Mouse (Mus musculus) hindbrain, postnatal 0 days (tissue): ENCODE measurements around the gene Lin37. TPM values are rescaled to one million over a fixed set of nuclear protein-coding genes. Genes with fewer than 3 reads are reported as not detected.

Source experiments
- ATAC-seq: fragments of 200-750 bp; cut with Nextera tagmentation; 2 replicates; pipeline ENCODE4 v1.8.0; 2017; ENCODE audit warnings: mild to moderate bottlenecking, moderate TSS enrichment, moderate library complexity
- DNase-seq: peaks from one replicate; pipeline ENCODE4 v3.0.0-alpha.2; 2015; ENCODE audit warnings: low spot score
- H3K27ac ChIP-seq: fragments of 300-500 bp; sonication (generic); 2 replicates; pipeline ENCODE4 v1.5.1; 2014; ENCODE audit warnings: mild to moderate bottlenecking
- H3K27me3 ChIP-seq: fragments of 300-500 bp; sonication (generic); 2 replicates; pipeline ENCODE4 v1.6.1; 2014; ENCODE audit warnings: low read length, mixed read lengths; ENCODE audit not compliant: insufficient read depth
- H3K36me3 ChIP-seq: fragments of 300-500 bp; sonication (generic); 2 replicates; pipeline ENCODE4 v1.6.1; 2014; ENCODE audit warnings: low read length, mixed read lengths; ENCODE audit not compliant: insufficient read depth
- H3K4me1 ChIP-seq: fragments of 300-500 bp; sonication (generic); 2 replicates; pipeline ENCODE4 v1.6.1; 2014; ENCODE audit warnings: antibody characterized with exemption, low read length, mixed read lengths; ENCODE audit not compliant: insufficient read depth
- H3K4me2 ChIP-seq: fragments of 300-500 bp; sonication (generic); 2 replicates; pipeline ENCODE4 v1.6.1; 2014; ENCODE audit warnings: low read depth, mild to moderate bottlenecking, low read length, moderate library complexity, mixed read lengths
- H3K4me3 ChIP-seq: fragments of 300-500 bp; sonication (generic); 2 replicates; pipeline ENCODE4 v1.5.1; 2014; ENCODE audit warnings: low read length
- H3K9ac ChIP-seq: fragments of 300-500 bp; sonication (generic); replicated peaks from 2 replicates; pipeline ENCODE4 v1.6.1; 2014; ENCODE audit warnings: mild to moderate bottlenecking, low read length, moderate library complexity, mixed read lengths
- H3K9me3 ChIP-seq: fragments of 300-500 bp; sonication (generic); 2 replicates; pipeline ENCODE4 v1.6.1; 2016; ENCODE audit warnings: low read length, mixed read lengths
- CTCF ChIP-seq: IDR thresholded peaks from 2 replicates; pipeline ENCODE4 v1.5.1; 2016; ENCODE audit warnings: antibody characterized with exemption, control low read depth, low read depth
- WGBS: fragments of 180-500 bp; shearing (Covaris S2); extraction: QIAGEN DNeasy Blood & Tissue Kit; methylation state at CpG from one replicate; pipeline ENCODE4 v1.1.7; 2014; 5-methylcytosine and 5-hydroxymethylcytosine counted together
- polyA plus RNA-seq: library from polyadenylated mRNA; unstranded; fragments of >200 nt; fragmentation: Nextera tagmentation; extraction: Ambion mirVana; gene quantifications from 2 replicates; pipeline ENCODE4 v1.2.1, GENCODE M21; 2015
- total RNA-seq: library from RNA; depleted of rRNA; stranded (reverse); fragments of >200 nt; gene quantifications from 2 replicates; pipeline ENCODE4 v1.2.3, GENCODE M21; 2014; rRNA removed

Gene Lin37
- total RNA-seq: 14.3 and 21.0 TPM in 2 replicates
- 45.0 and 48.0 TPM in 2 replicates for polyA plus RNA-seq

GRCm38 (mm10) chr7:30559443-30559954, at the start of gene Lin37:
Gene Lin37 (minus strand): TSS chr7:30559838.
- DNase-seq (peak; percentile 99), ATAC-seq (peak; percentile 90)

GRCm38 (mm10) chr7:30608476-30608875, 48.8 kb upstream of the Lin37 start:
- WGBS: 55% methylated on average over 14 of the region's 16 CpGs
- H3K4me3 ChIP-seq: no peak overlapping the region
- H3K9me3 ChIP-seq: no peaks in the 10 kb centered on the region
- H3K4me1 ChIP-seq: no peaks in the 10 kb centered on the region
- H3K27me3 ChIP-seq: no peaks in the 10 kb centered on the region
- no peak overlapping the region for H3K27ac ChIP-seq
- H3K36me3 ChIP-seq: no peaks in the 10 kb centered on the region
- ATAC-seq (no peak), DNase-seq (no peak)
- TF ChIP-seq CTCF: no peak
- H3K9ac ChIP-seq: no peak overlapping the region; the same call in 1 of the 2 replicates
- H3K4me2 ChIP-seq: no peak overlapping the region

More at GRCm38 (mm10) chr7:30559443-30559954, at the start of gene Lin37:
- Histone ChIP-seq H3K4me2 (peak within 1 kb of the TSS; percentile 99), H3K4me3 (peak within 1 kb of the TSS; percentile 60), H3K9ac (peak within 1 kb of the TSS; percentile 64), H3K4me1 (peaks cover 10% of the 10 kb centered on the region), H3K36me3 (peaks cover 19% of the 10 kb centered on the region), H3K27me3 (no peaks in the 10 kb centered on the region), H3K9me3 (no peaks in the 10 kb centered on the region), H3K27ac (peak within 1 kb of the TSS; percentile 71)
- no peak for TF ChIP-seq CTCF
- under 1% methylated on average over 20 of the region's 20 CpGs for WGBS

- peak; percentile 67 for TF ChIP-seq CTCF
- whole genome bisulfite sequencing: 27% methylated on average over 8 of the region's 8 CpGs
- DNase-seq: peak; percentile 66
- Histone ChIP-seq H3K9ac (no peak overlapping the region; the same call in 1 of the 2 replicates), H3K4me2 (no peak overlapping the region), H3K27ac (no peak overlapping the region), H3K4me1 (no peaks in the 10 kb centered on the region), H3K9me3 (no peaks in the 10 kb centered on the region), H3K4me3 (no peak overlapping the region), H3K36me3 (no peaks in the 10 kb centered on the region), H3K27me3 (no peaks in the 10 kb centered on the region)
- peak; percentile 56; the same call in 1 of the 2 replicates for ATAC-seq
These were observed 48.2 kb upstream of the Lin37 start for GRCm38 (mm10) chr7:30607706-30608309.

- ATAC-seq (no peak), DNase-seq (no peak)
- Histone ChIP-seq H3K4me3 (no peak overlapping the region), H3K9ac (no peak overlapping the region), H3K9me3 (no peaks in the 10 kb centered on the region), H3K27ac (no peak overlapping the region), H3K36me3 (no peaks in the 10 kb centered on the region), H3K27me3 (no peaks in the 10 kb centered on the region), H3K4me1 (no peaks in the 10 kb centered on the region), H3K4me2 (no peak overlapping the region)
- TF ChIP-seq CTCF: no peak
- 90% methylated on average over 8 of the region's 8 CpGs for WGBS
These were observed 45.3 kb upstream of the Lin37 start for GRCm38 (mm10) chr7:30604944-30605343.

DNA sequence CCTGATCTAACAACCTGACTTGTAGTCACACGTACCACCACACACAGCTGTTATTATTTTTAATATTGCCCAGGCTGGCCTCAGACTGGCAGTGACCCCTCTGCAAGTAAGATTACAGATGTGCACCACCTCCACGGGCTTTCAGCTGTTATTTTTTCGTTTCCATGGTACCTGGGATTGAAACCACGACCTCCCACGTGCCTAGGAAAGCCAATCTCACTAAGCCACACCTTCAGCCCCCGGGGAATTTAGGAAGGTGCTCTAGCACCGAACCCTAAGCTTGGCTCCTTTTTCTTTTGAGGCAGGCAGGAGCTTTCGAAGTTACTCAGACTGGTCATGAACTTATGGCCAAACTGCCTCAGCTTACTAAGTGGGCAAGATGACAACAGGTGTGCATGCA, 44.8 kb upstream of the Lin37 start:
- H3K27me3 ChIP-seq: no peaks in the 10 kb centered on the region
- no peak overlapping the region for H3K9ac ChIP-seq
- ATAC-seq (no peak), DNase-seq (no peak)
- no peak for TF ChIP-seq CTCF
- H3K36me3 ChIP-seq: no peaks in the 10 kb centered on the region
- WGBS: 66% methylated on average over 8 of the region's 8 CpGs
- H3K4me1 ChIP-seq: no peaks in the 10 kb centered on the region; the same call in 1 of the 2 replicates
- H3K4me2 ChIP-seq: no peak overlapping the region
- H3K4me3 ChIP-seq: no peak overlapping the region
- H3K27ac ChIP-seq: no peak overlapping the region
- H3K9me3 ChIP-seq: no peaks in the 10 kb centered on the region

DNA sequence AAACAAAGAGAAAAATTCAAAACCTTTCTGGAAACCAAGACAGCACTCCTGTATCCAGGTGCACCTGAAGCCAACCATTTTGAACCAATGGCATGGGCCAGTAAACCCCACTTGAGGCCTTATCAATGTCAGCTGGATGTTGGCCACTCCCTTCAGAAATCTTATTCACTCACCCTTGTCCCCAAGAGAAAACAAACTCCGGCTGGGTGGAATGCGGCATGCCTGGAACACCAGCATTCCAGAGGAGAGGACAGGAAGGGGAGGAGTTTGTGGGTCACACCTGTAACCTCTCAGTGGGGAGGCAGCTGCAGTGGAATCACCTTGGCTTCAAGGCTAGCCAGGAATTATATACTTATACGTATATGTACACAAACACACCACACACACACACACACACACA, 42.9 kb upstream of the Lin37 start:
- Histone ChIP-seq H3K4me2 (no peak overlapping the region), H3K4me3 (no peak overlapping the region), H3K36me3 (no peaks in the 10 kb centered on the region), H3K27me3 (no peaks in the 10 kb centered on the region), H3K9me3 (no peaks in the 10 kb centered on the region), H3K9ac (no peak overlapping the region), H3K27ac (no peak overlapping the region), H3K4me1 (no peaks in the 10 kb centered on the region; the same call in 1 of the 2 replicates)
- ATAC-seq (no peak), DNase-seq (no peak)
- 44% methylated on average over 3 of the region's 3 CpGs for WGBS
- no peak for TF ChIP-seq CTCF

DNA sequence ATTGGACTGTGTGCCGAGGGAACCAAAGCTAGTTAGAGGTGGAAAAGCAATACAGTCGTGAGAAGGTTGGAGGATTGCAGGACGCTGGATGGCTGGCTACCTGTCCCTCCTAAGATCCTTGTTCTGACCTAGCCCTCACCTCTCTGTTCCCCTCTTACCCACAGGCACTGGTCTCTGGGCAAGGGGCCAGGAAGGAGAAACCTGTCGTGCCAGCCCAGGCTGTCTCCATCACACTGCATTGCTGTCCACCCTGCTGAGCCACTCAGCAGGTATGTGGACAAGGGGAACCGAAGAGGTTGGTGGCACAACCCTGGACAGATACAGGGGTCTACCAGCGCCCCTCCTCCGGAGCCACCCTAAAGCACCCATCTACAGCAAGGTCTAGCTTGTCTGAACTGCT, 41.0 kb upstream of the Lin37 start:
- Histone ChIP-seq H3K36me3 (no peaks in the 10 kb centered on the region), H3K4me3 (no peak overlapping the region), H3K9ac (no peak overlapping the region), H3K4me2 (peak overlapping the region; percentile 40; the same call in 1 of the 2 replicates), H3K4me1 (no peaks in the 10 kb centered on the region; the same call in 1 of the 2 replicates), H3K27ac (no peak overlapping the region), H3K27me3 (no peaks in the 10 kb centered on the region), H3K9me3 (no peaks in the 10 kb centered on the region)
- no peak for TF ChIP-seq CTCF
- ATAC-seq (no peak), DNase-seq (no peak)
- 65% methylated on average over 7 of the region's 7 CpGs for WGBS
